Mouse (Mus musculus) cortical plate, adult 2 months (tissue): Measurements from ENCODE around the gene Brat1.

ENCODE experiments used
- CTCF ChIP-seq: fragments of 200-500 bp; IDR thresholded peaks from 2 replicates; pipeline ENCODE4 v1.5.1; 2011; ENCODE audit warnings: mild to moderate bottlenecking, control low read depth, low read length; ENCODE audit not compliant: insufficient read depth; ENCODE audit errors: extremely low read depth
- POLR2A ChIP-seq: fragments of 200-500 bp; IDR thresholded peaks from 2 replicates; pipeline ENCODE4 v1.6.1; 2011; ENCODE audit warnings: mild to moderate bottlenecking, low read length, control low read depth; ENCODE audit not compliant: insufficient read depth; ENCODE audit errors: extremely low read depth

- TF ChIP-seq CTCF (no peak; the same call in 1 of the 2 replicates), POLR2A (no peak)
These were observed 37.1 kb downstream of the Brat1 start for GRCm38 (mm10) chr5:140741877-140742276.
